Mouse (Mus musculus): ENCODE data around the gene Soga3.

GRCm38 (mm10) chr10:29146858-29147640 is 3.4 kb downstream of the Soga3 start:
- TF ChIP-seq CTCF (IDR thresholded peaks at IDR 0.05) (no peak), EP300 (IDR thresholded peaks at IDR 0.05) (no peak)
